Mouse (Mus musculus) induced T-regulatory cell, adult 2 months (primary cell): ENCODE results near the gene Clec4a3.
"Not testable (repeated sequence)": the region's sequence is repeated elsewhere in the genome, so short reads cannot be mapped to it uniquely, and the experiment has no call there.

Experiments used
- DNase-seq: peaks from one replicate; pipeline ENCODE4 v3.0.0-alpha.2; 2012; ENCODE audit warnings: low read depth

The Clec4a3 gene

DNA sequence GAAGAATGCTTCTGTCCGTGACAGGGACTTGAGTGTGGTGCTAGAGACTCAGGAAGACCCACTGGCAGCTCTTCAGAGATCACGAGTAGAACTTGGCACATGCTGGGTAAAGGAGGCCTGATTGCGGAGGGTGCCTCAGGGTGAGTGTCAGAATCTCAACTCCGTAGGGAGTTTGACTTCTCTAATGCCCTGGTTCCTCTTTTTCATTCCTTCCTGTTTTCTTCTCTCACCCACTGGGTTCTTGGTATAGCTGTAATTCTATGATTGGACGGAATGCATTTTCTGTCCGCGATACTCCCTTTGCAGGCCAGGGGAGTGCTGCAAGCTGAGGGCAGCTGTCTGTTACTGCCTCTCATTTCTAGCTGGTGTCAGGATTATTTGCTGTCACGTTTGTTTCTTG, at the start of gene Clec4a3:
Gene Clec4a3, plus strand, starts transcription at position 115 of the 400 bp plus-strand sequence.
- DNase-seq, result no peak

DNA sequence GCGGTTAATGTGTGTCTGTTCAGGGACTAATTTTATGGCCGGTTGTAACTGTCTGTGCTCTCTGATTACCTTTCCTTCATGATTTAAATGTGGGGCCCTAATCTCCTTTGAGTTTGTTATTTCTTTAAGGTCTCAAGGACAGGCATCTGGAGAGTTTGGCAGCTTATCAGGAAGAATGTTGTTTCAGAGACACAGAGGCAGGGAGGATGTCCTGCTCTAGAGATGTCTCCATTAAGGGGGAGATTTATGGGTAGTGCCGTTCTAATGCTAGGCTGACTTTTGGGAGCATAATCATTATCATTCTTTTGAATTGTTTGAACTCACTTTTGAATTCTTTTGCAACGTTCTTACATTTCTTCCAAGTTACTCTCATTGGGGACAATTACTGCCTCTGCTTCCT, 32.4 kb upstream of the Clec4a3 start:
- no peak for DNase-seq

DNA sequence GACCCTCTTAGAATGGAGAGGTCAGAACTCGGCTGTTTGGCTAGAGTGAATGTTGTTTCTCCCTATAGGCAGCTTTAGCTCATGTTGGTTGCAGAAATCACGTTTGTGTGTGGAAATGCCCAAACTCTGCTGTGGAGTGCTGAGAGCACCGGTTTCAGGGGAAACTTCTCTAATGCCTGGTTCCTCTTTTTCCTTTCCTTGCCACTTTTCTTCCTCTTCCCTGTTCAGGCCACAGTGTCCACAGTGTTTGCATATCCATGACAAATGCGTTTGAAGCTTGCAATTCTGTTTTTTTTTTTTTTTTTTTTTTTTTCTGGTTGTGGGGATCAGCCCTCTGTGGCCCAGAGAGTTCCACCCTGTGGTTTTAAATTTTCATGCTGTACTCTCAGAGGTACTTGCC, 30.9 kb upstream of the Clec4a3 start, which contains the start of gene Clec4a1:
Gene Clec4a1, plus strand, starts transcription at position 398 of the 400 bp plus-strand sequence.
- DNase-seq, result no peak

GRCm38 (mm10) chr6:122934845-122935244, 17.5 kb upstream of the Clec4a3 start:
- DNase-seq, result no peak

DNA sequence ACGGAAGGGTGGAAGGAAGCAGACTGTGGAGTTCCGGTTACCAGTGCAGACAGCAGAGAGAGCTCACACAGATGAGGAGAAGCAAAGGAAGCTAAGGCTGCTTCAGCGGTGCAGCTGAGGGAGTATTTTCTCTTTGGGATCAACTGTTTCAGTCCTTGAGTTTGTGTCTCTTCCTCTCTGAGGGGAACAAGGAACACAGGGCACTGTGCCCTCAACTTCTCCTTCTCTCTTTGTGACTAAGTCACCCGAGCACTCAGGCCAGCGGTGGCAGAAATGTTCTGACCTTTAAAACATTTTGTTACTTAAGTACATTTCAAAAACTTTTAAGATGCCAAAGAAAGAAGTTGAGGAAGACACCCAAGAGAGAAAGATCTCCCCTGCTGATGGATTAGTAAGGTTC, 12.7 kb upstream of the Clec4a3 start:
- no peak for DNase-seq

DNA sequence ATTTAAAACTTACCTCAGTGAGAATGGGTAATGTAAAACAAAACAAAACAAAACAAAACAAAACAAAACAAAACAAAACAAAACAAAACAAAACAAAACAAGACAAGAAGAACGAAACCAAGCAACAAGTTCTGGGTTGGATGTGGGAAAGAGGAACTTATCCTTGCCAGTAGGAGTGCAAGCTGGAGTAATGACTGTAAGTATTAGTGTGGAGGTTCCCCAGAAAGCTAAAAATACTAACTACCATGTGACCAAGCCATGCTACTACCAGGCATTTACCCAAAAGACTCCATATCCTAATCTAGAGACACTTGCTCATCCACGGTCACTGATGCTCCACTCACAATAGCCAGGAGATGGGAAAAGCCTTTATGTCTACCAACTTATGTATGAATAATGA, 5.6 kb upstream of the Clec4a3 start:
- no peak for DNase-seq

GRCm38 (mm10) chr6:122964562-122964961, 12.2 kb downstream of the Clec4a3 start:
- DNase-seq, result no peak

DNA sequence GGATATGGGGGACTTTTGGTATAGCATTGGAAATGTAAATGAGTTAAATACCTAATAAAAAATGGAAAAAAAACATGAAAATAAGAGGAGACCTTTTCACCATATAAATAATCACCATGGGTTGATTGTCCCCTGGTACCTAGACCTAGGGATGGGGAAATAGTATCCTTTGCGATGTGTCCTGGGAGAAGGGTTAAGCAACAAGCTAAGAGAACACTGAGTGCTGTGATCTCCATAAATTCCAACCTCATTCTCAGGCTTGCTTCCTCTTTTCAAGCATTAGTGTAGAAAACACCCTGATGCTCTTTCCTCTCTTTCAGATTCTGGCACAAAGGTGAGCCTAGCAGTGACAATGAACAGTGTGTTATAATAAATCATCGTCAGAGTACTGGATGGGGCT, 16.7 kb downstream of the Clec4a3 start:
- DNase-seq, result no peak

DNA sequence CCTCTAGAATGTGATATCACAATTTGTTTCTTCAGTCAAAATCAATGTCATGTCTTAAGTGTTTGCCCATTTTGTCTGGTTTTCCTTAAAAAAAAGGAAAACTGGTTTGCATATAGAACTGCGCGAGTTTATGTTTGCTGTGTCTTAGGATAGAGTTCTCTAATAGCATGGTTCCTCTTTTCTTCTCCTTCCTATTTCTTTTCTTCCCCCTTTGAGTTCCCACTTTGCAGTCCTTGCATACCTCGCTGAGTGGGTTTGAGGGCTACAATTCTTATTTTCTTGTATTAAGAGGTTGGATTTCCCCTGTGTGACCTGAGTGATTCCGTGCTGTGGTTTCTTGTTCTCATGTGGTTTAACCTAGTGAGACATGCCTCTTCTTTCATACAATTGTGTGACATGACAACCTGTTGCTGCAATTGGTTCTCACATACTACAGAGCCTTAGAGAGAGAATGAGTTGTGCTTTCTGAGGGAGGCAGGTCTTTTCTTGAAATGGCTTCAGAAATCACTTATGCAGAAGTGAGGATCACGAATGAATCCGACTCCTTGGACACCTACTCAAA, 37.6 kb downstream of the Clec4a3 start, which contains the start of gene Clec4a4:
Gene Clec4a4, plus strand, starts transcription at position 492 of the 562 bp plus-strand sequence.
- DNase-seq, result no peak

GRCm38 (mm10) chr6:123004696-123005095, 52.4 kb downstream of the Clec4a3 start:
- not testable (repeated sequence) for DNase-seq

- DNase-seq, result no peak
Measured at GRCm38 (mm10) chr6:123005591-123005990, 53.3 kb downstream of the Clec4a3 start.
